Mouse (Mus musculus): Measurements from ENCODE around the gene Grk2.
"Not testable (repeated sequence)": the region's sequence is repeated elsewhere in the genome, so short reads cannot be mapped to it uniquely, and the experiment has no call there.

The Grk2 gene

GRCm38 (mm10) chr19:4268566-4269361 lies 37.3 kb downstream of the Grk2 start, which contains the start of gene Ssh3:
TSS of gene Ssh3 (minus strand) at chr19:4269180.
- DNase-seq (ENCODE audit: low spot score), result peak; percentile 42

- no peak for DNase-seq (ENCODE audit: low spot score)
Observed at GRCm38 (mm10) chr19:4265956-4266355, 40.1 kb downstream of the Grk2 start.

GRCm38 (mm10) chr19:4264171-4264780 lies 41.7 kb downstream of the Grk2 start:
- no peak for DNase-seq (ENCODE audit: low spot score)

- DNase-seq (ENCODE audit: low spot score), result no peak
Observed at GRCm38 (mm10) chr19:4263702-4264101, 42.3 kb downstream of the Grk2 start.

- DNase-seq (ENCODE audit: low spot score), result no peak
Observed at GRCm38 (mm10) chr19:4262756-4263155, 43.3 kb downstream of the Grk2 start.

- no peak for DNase-seq (ENCODE audit: low spot score)
Observed at GRCm38 (mm10) chr19:4261038-4261698, 44.9 kb downstream of the Grk2 start.

GRCm38 (mm10) chr19:4257897-4258252 lies 48.1 kb downstream of the Grk2 start:
- DNase-seq (ENCODE audit: low spot score), result no peak

- peak; percentile 100 for DNase-seq (ENCODE audit: low spot score)
Observed at GRCm38 (mm10) chr19:4257216-4257896, 48.7 kb downstream of the Grk2 start.

- DNase-seq (ENCODE audit: low spot score), result no peak
Observed at GRCm38 (mm10) chr19:4255583-4256162, 50.3 kb downstream of the Grk2 start.

- no peak for DNase-seq (ENCODE audit: low spot score)
Observed at GRCm38 (mm10) chr19:4254230-4254629, 51.8 kb downstream of the Grk2 start.

GRCm38 (mm10) chr19:4248683-4249082 lies 57.3 kb downstream of the Grk2 start:
- not testable (repeated sequence) for DNase-seq (ENCODE audit: low spot score)

GRCm38 (mm10) chr19:4247010-4247409 lies 59.0 kb downstream of the Grk2 start:
- DNase-seq (ENCODE audit: low spot score), result no peak

GRCm38 (mm10) chr19:4244775-4245174 lies 61.2 kb downstream of the Grk2 start:
- DNase-seq (ENCODE audit: low spot score), result no peak

- no peak for DNase-seq (ENCODE audit: low spot score)
Observed at GRCm38 (mm10) chr19:4242416-4242815, 63.6 kb downstream of the Grk2 start.

GRCm38 (mm10) chr19:4240247-4240668 lies 65.8 kb downstream of the Grk2 start:
- DNase-seq (ENCODE audit: low spot score), result peak; percentile 57

All from embryo, embryonic 10 days (tissue).